Mouse (Mus musculus): Measurements from ENCODE around the gene Stip1.
"Not testable (repeated sequence)": the region's sequence is repeated elsewhere in the genome, so short reads cannot be mapped to it uniquely, and the experiment has no call there.

The Stip1 gene

DNA sequence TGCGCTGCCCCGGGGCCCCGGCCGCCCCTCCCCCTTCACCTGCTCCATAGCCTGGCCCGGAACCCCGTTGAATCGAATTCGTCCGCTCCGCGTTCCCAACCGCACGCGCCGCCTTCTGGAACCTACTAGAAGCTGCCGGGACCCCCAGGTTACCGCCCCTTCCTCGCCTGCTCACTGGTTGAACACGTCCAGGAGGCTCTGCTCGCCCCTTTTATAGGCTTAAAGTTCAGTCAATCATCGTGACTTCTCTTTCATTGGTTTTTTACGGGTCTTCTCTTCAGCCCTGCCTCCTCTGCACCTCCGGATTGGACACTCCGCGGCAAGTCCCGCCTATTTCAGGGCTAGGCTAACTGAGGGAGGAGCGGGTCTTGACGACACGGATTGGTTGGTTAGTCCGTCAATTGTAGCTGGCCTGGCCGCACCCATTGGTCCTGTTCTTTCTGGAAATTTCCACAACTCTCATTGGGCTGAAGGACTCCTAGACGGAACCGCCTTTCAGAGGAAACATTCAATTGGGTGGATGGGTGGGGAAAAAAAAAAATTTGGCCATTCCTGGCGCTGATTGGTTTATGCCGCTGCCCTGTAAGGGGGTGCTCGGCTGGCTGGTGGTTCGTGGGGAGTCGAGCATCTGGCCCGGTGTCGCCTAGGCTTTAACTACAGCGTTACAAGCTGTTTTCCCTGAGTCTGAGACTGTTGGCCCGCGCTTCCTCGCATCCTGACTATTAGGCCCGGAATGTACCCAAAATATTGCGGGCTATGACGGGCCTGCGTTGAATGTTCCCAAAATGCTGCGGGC lies at the start of gene Stip1:
Gene Stip1 (minus strand): TSS at position 127 of the 796 bp plus-strand sequence.
- DNase-seq, result peak; percentile 100

DNA sequence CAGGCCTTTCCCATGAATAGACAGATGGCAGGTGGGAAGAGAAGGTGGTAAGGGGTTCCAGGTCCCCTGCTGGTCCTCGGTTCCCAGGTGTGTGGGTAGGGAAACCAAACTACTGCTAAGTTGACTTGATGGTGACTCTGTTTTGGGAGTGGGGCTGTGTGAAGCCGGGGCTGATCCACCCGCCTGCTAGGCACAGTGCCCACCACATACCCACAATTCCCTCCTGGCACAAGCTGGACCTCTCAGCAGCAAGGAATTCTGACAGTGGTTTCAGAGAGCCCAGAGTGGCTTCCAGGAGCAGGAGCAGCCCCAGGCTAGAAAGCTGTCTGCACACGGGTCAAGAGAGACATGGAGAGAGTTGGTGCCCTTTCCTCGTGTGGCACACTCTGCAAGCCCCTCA lies 49.3 kb upstream of the Stip1 start:
- DNase-seq, result no peak

DNA sequence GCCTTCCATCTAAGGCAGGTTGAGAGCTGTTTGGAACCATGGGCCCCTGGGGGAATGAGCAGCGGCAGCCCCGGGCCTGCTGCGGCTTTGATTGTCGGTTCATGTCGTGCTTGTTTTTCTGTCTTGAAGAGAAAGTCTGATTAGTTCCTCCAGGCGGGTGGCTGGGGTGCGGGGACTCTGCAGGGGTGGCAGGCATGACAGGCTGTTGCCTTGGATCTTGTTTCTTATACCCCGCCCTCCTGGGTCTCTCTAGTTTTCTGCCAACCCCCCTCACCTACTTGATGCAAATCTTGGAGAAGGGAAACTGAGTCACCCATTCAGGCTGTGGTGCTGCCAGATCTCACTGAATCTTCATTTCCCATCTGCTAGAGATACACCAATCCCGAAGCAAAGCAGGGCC lies 48.8 kb upstream of the Stip1 start:
- no peak for DNase-seq

DNA sequence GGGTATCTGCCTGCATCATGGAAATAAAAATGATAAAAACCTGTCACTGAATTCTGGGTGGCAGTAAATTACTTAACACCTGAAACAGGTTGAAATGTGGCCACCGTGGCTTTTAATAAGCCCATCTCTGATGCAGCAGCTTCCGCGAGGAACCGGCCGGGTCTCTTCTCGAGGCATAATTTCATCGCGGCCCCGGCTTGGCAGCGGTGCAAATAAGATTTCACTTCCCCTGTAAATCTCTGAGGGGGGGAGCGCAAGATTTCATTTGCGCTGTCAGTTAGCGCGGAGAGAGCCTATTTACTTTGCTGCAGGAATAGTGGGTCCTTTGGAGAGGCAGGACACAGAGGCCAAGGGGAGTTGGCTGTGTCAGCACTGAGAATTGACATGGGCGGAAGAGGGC lies 45.0 kb upstream of the Stip1 start:
- no peak for DNase-seq

DNA sequence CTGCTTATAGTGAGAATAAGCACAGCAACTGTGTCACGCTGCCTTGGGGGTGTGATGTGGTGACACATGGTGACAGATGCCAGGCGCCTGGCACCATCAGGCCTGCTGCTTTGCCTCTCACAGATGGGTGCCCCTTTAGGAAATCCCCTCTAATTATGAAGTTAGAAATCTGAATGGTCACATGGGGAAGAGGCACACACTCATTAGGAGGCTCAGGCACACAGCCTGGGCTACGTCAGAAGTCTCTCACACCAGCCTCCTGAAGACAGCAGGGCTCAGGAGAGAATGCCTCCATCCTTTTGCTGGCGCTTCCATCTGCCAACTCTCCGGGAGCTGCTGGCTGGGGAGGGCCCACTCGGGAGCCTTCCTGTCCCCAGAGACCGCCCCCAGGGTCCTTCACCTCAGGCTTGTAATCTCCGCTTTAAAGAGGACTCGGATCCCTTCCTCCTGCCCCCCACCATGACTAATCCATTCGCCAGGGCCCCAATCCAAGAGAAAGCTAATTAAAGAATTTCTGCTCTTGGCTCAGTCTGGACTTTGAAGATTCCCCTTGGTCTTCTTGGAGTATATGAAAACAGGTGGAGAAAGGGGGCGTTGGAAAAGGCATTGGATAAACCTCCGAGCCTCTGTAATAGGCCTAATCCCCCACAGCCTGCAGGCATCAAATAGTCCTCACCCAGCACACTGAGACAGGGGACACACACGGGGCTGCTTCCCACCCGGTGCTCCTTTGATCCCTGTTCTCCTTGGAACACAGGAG lies 43.4 kb upstream of the Stip1 start:
- no peak for DNase-seq

DNA sequence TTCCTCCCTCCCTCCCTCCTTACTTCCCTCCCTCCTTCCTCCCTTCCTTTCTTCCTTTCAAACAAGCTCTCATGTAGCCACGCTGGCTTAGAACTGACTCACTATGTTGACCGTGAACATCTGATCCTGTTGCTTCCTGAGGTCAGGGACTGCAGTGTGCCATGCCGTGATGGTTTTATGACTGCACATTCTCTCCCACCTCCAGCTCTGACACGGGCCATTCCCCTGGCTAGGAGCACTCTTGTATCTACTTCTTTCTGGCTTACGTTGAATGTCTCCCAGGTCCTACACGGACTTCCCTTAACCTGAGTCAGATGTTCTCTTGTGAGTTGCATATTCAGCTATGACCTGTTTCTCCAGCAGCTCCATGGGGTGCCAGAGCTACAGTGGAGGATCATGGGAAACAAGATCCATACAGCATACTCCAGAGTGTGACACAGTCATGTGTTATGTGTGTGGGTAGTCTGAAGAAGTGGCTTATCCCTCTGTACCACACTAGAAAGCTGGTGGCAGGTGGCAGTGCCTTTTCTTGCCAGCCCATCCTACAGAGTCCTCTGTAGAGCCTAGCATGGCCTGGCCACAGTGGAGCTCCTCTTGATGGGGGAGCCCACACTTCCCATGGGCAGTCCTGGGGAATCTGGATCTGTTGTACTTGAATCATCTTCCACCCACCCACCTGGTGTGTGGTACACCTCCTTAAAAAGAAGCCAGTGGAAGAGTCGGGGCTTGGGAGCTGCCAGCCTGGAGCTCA lies 41.9 kb upstream of the Stip1 start:
- DNase-seq, result no peak

DNA sequence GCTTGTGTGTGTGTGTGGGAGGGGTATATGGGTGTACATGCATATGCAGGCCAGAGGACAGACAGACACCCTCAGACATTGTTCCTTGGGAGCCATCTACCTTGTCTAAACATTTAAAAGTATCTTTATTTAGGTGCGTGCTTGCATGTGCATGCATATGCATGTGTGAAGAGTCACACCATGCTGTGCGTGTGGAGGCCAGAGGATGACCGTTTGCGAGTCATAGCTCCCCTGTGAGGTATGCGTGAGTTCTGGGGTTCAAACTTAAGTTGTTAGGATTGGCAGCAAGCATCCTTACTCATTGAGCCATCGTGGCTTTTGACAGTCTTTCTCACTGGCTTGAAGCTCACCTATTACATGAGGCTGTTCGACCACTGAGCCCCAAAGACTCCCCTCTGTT lies 38.5 kb upstream of the Stip1 start:
- no peak for DNase-seq

DNA sequence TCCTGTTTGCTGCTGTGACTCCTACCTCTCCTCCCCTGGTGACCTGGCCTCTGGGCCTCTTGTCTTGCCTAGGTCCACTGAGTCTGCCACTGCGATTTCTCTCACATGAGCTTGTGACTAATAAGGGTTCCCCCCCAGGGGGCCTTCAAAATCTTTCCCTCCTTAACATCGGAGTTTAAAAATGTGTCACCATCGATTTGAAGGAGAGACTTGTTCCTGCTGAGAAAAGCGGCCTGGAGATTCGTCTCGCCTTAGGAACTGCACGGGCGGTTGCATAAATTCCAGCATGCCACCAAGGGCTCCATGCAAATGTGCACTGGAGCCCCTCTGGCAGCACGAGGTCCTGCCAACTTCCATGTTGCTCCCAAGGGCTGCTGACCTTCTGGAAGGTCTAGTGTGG lies 37.9 kb upstream of the Stip1 start:
- no peak for DNase-seq

DNA sequence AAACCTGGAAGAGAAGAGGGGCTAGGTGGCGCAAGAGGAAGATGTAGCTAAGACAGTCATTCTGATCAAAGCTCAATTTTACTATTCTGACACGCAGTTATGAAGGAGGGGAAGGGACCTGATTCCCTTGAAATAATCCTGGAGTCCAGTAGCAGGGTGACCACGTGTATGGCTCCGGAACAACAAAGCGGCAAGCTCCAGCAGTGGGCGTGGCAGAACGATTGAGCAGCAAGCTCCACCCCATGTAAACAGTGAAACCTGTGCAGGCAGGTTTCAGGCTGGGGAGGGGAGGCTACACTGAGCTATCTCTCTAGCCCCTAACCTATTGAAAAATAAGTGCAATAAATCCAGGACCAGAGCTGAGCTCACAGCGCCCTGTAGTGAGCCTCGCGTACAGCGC lies 35.6 kb upstream of the Stip1 start:
- DNase-seq, result not testable (repeated sequence)

DNA sequence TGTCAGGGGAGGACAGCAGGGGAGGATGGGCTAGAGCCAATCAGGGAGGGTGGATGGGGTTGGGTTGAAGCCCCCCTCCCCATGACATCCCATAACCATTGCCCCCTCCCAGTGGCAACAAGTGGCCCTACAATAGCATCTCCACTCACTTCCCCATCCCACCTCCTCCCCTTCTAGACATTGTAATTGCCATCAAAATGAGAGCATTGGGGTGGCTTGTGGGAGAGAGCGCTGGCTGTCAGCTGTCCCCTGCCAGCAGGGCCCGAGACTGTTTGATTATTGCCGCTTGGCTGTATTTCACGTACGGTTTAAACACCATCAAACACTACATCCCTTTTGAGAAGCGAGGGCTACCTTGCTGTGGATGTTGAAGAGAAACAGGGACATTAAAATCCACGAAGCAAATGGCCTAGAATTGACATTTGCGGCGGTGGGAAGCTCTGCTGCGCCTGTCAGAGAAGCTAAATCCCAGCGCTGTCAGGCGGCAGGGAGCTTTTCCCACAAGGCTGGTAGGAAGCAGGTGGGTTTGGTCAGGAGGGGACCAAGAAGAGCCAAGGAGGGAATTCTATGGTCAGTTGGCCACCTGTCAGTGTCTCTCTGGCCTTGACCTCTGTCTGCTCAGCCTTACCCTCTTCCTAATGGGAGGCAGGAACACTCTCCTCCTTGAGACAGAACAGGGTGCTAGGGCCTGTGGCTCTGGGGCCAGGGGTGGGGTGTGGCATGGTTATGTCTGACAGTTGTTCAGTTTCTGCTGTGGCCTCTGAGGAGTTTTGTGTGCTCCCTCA lies 34.4 kb upstream of the Stip1 start:
- DNase-seq, result no peak

DNA sequence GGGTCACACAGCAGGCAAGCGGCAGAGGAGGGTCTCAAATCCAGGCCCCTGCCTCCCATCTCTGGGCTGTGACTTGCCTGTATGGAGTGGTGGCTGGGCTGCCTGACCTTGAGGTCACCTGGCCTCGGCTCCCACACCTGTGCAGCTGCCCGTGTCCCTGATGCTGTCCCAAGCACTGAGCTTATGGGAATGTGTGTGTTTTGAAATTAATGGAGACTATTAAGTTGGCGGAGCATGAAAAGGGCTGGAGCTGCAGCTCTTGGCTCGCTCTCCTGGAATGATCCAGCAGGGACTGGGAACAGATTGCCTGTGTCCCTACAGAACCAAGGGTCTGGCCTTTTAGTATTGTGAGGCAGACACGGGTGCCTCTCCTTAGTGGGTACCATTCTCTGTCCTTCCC lies 32.5 kb upstream of the Stip1 start:
- DNase-seq, result no peak

DNA sequence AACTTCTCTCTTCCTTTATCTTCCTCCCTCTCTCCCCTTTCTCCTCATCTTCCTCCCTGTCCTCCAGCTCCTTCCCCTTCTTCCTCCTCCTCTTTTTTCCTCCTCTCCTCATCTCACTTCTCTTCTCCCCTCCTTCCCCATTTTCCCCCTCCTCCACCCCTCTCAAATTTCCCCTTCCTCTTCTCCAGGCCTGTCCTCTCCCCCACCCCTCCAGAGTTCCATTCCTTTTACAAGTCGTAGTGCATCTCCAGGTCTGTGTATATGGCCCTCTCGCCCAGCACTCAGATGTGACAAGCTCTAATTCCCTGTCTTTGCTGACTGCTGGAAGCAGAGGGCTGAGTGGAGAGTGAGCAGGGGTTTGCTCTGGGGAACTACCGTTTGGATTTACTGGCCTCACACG lies 31.0 kb upstream of the Stip1 start:
- no peak for DNase-seq

DNA sequence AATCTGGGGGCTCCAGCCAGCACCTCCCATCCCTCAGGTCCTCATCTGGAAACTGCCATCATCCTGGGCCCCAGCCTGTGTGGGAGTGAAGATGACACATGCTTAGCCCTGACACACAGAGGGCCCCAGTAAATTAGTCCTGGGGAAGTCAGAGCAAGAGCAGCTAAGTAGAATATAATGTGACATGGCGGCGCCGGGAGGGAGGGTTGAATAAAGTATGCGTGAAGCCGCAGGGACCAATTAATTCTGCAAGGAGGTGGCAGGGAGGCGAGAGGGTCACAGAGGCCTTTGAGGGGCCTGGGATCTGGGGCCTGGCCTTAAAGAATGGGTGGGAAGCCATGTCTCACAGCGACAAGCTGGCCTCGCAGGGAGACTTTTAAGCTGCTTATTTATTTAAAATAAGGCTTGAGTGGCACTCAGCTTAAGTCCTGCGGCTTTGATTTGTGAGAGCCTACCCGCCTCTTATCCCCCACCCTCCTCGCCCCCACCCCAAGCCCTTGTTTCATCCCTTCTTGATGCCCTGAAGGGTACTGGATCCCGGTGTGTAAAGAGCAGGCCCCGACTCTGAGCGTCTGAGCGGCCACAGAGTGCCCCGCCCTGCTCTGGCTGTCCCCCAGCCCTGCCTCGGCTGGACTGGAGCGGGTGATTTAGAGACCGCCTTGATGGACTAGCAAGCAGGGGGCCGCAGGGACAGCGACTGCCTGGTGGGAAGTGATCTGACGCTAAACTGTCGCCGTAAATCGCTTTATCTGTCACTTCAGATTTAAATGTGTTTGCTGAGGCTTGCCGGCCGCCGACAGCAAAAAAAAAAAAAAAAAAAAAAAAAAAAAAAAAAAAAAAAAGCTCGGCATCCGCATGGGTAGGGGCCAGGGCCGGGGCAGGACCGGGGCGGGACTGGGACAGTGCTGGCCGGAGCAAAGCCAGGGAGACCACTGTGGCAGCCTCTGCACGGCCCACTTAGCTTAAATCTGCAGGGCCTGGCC lies 30.3 kb upstream of the Stip1 start:
- peak; percentile 71 for DNase-seq

DNA sequence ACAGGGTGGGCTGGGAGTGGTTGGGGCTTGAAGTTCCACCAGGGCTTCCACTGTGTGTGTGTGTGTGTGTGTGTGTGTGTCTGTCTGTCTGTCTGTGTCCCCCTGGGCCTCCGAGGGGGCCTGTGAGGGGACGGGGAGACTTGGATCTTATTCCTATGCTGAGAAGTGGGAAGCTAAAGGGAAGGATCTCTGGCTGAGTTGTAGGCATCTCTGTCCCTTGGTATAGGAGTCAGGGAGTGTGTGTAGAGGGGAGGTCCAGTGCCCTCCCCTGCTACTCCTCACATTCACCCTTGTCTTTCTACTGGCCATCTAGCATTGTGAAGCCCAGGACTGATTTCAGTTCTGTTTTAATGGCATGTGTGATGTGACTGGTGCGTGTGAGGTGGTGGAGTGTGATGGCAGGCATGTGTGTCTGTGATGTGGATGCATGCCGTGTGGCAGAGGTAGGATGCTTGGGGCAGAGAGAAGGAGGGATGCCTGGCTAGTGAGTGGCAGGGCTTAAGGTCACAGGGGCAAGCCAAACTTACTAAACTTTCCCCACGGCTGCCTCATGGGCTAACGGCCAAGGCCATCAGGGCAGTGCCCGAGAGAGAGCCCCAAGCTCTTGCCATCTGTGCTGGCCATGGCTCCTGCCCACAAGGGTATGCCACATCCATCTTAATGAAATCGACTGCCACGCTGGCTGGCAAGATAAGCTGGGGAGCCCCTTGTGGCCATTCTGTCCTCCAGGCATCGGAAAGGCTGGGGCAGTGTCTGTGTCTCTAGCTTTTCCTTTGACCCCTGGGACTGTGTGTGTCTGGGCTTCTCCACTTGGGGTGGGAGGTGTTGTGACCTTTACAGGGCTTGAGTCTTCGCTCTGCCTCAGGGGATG lies 29.1 kb upstream of the Stip1 start:
- DNase-seq, result no peak

DNA sequence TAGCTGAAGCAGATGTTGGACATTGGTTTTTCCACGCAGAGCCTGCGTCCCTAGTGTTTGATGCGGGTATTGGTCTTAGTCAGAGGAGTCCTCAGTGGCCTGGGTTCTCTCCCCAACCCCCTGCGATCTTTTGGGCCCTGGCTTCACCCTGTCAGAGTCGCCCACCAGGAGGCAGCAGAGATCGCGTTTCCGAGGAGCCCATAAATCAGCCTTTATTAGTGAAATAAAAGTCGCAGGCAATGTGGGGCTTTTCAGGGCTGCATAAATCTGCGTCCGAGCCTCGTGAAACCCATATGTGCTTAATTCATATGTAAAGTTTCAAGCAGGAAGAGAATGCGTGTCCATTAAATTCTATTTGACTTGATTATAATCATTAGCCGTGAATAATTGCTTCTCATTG lies 28.4 kb upstream of the Stip1 start:
- DNase-seq, result peak; percentile 88

DNA sequence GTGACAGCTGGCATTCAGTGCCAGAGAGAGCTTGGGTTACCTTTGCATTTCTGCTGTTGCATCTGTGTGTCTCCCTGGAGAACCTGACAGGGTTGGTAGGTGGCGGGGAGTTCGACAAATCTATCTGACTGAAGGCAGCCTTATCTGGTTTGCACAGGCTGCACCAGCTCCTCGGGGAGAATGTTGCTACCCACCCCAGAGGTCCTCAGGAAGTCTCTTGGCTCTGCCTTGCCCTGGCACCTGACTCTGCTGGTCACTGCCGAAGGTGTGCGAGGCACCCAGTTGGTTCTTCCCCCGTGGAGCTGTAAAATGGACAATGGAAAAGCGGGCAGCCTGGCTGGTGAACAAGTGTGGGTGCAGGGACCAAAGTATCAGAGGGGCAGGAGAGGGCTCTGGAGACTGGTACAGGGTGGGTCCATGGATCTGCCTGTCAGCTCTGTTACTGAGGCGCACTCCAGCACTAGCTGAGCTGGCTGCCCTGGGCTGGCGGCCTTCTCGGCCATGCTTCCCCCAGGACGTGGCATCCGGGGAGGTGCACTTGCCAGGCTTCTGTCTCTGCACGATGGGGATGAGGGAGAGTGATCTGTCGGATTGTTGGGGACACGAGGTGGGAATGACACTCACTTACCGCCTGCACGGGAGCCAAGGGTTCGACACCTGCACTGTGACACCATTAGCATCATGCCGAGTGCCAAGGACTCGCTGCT lies 27.7 kb upstream of the Stip1 start:
- DNase-seq, result no peak

DNA sequence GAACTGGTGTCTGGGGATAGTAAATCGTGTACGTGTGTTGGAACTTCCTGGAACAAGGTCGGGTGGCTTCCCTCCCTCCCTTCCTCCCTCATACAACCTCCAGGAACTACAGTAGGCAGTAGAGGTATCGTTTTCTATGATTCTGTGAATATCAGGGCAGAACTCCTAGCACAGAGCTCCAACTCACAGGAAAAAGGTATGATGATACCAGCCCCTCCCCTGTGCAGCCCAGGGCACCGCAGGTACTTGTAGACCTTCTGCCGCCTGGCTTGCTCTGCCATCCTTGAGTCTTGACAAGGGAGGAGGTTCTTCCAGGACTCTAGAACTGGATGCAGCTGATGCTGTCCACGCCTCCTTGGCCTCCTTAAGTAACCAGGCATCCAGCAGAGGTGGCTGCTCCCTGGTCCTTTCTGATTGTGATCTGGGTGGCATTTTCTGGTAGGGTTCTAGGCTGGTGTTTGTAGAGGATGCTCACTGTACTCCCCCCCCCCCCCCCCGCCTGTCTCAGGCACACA lies 27.1 kb upstream of the Stip1 start:
- DNase-seq, result no peak

DNA sequence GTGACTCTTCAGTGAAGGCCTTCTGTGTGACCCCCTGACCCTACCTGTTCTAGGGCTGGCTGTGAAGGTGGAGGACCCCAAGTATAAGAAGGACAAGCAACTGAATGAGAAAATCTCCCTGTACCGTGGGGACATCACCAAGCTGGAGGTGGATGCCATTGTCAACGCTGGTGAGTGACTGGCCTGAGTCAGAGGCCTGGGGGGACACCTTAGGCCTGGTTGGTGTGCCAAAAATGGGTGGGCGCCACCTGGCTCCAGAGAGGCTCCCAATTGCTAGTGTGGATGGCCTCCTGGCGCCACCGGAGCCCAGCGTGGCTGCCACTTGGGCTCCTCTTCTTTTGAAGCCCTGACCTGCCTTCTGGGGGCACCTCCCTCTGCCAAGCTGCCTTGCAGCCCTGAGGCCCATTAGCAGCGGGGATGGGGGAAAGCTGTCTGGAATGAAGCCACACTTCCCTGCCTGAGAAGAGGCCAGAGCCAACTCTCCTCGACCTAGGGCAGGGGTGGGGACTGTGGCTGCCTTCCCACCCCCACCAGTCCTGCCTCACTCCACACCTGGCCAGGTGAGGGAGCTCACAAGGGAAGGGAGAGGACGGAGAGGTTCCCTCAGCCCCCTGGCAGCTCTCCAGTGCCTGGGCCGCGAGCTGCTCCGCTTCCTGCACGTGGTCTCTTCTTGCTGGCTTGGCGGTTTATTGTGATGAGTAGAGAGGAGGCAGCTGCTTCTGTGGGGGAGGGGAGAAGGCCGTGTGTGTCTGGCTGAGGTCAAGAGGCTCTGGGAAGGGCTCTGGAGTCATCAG lies 26.5 kb upstream of the Stip1 start:
- peak; percentile 72 for DNase-seq

DNA sequence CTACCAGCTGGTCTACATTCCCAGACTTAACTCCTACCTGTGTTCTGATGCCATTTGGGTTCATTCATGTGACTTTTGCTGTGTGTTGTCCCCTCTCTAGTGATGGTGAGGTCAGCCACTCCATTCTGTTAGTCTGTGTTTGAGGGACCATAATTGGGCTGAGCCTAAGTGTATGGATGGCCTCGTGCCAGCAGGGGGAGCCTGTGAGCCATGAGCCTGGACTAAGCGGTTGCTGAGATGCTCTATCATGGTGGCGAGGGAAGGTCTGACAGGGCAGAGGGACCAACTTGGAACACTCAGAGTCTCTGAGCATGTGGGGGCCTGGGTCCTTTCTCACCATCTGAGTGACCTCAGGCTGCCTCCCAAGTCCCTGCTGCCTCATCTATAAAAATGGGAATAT lies 24.8 kb upstream of the Stip1 start:
- DNase-seq, result peak; percentile 88

Measured in lung, postnatal 10 days (tissue).